Mouse (Mus musculus) forebrain, postnatal 0 days (tissue): ENCODE measurements around the gene Itpa. TPM values are rescaled to one million over a fixed set of nuclear protein-coding genes. Genes with fewer than 3 reads are reported as not detected.

Experiments used
- ATAC-seq: fragments of 200-750 bp; cut with Nextera tagmentation; 2 replicates; pipeline ENCODE4 v1.8.0; 2017; ENCODE audit warnings: mild to moderate bottlenecking, moderate library complexity
- DNase-seq: peaks from one replicate; pipeline ENCODE4 v3.0.0-alpha.2; 2015
- H3K27ac ChIP-seq: fragments of 300-500 bp; sonication (generic); 2 replicates; pipeline ENCODE4 v1.5.1; 2014; ENCODE audit warnings: low read depth, mild to moderate bottlenecking, antibody characterized with exemption, low read length, moderate library complexity, mixed read lengths
- H3K27me3 ChIP-seq: fragments of 300-500 bp; sonication (generic); 2 replicates; pipeline ENCODE4 v1.6.1; 2014; ENCODE audit warnings: mild to moderate bottlenecking, low read length, mixed read lengths; ENCODE audit not compliant: insufficient read depth
- H3K36me3 ChIP-seq: fragments of 300-500 bp; sonication (generic); 2 replicates; pipeline ENCODE4 v1.6.1; 2014; ENCODE audit warnings: mild to moderate bottlenecking, moderate library complexity; ENCODE audit not compliant: insufficient read depth
- H3K4me1 ChIP-seq: fragments of 300-500 bp; sonication (generic); 2 replicates; pipeline ENCODE4 v1.6.1; 2014; ENCODE audit warnings: antibody characterized with exemption; ENCODE audit not compliant: insufficient read depth
- H3K4me2 ChIP-seq: fragments of 300-500 bp; sonication (generic); 2 replicates; pipeline ENCODE4 v1.6.1; 2014; ENCODE audit warnings: low read depth, mild to moderate bottlenecking, moderate library complexity
- H3K4me3 ChIP-seq: fragments of 300-500 bp; sonication (generic); 2 replicates; pipeline ENCODE4 v1.5.1; 2014; ENCODE audit warnings: low read depth, low read length, mixed read lengths
- H3K9ac ChIP-seq: fragments of 300-500 bp; sonication (generic); 2 replicates; pipeline ENCODE4 v1.6.1; 2014; ENCODE audit warnings: mild to moderate bottlenecking
- H3K9me3 ChIP-seq: fragments of 300-500 bp; sonication (generic); 2 replicates; pipeline ENCODE4 v1.6.1; 2016; ENCODE audit warnings: low read length
- CTCF ChIP-seq: sonication (generic); IDR thresholded peaks from 2 replicates; pipeline ENCODE4 v1.5.1; 2016; ENCODE audit warnings: antibody characterized with exemption, control low read depth, low read depth
- WGBS: fragments of 180-500 bp; shearing (Covaris S2); extraction: QIAGEN DNeasy Blood & Tissue Kit; methylation state at CpG from one replicate; pipeline ENCODE4 v1.1.7; 2014; 5-methylcytosine and 5-hydroxymethylcytosine counted together
- polyA plus RNA-seq: library from polyadenylated mRNA; unstranded; fragments of >200 nt; fragmentation: Nextera tagmentation; extraction: Ambion mirVana; gene quantifications from 2 replicates; pipeline ENCODE4 v1.2.1, GENCODE M21; 2015
- total RNA-seq: library from RNA; depleted of rRNA; stranded (reverse); fragments of >200 nt; gene quantifications from 2 replicates; pipeline ENCODE4 v1.2.3, GENCODE M21; 2014; rRNA removed

Itpa gene
- total RNA-seq (151 and 160 TPM in 2 replicates), polyA plus RNA-seq (128 and 145 TPM in 2 replicates)

GRCm38 (mm10) chr2:130667559-130667958 is at the start of gene Itpa:
Itpa (plus strand) TSS chr2:130667610.
- peak; percentile 79 for ATAC-seq
- H3K4me3 ChIP-seq: peak within 1 kb of the TSS; percentile 61

GRCm38 (mm10) chr2:130618972-130619371 is 48.4 kb upstream of the Itpa start:
- no peak overlapping the region for H3K4me3 ChIP-seq
- no peaks in the 10 kb centered on the region for H3K9me3 ChIP-seq
- no peaks in the 10 kb centered on the region for H3K4me1 ChIP-seq
- WGBS: 86% methylated on average over 7 of the region's 7 CpGs
- no peak overlapping the region for H3K4me2 ChIP-seq
- H3K27ac ChIP-seq: no peak overlapping the region
- H3K27me3 ChIP-seq: no peaks in the 10 kb centered on the region
- peaks cover 37% of the 10 kb centered on the region for H3K36me3 ChIP-seq
- TF ChIP-seq CTCF: no peak
- DNase-seq: no peak
- no peak for ATAC-seq
- H3K9ac ChIP-seq: no peak overlapping the region

More at GRCm38 (mm10) chr2:130667559-130667958, at the start of gene Itpa:
- DNase-seq: peak; percentile 93
- Histone ChIP-seq H3K4me1 (peaks cover 16% of the 10 kb centered on the region), H3K27ac (peak within 1 kb of the TSS; percentile 82), H3K9ac (peak within 1 kb of the TSS; percentile 76), H3K4me2 (peak within 1 kb of the TSS; percentile 69), H3K36me3 (peaks cover 11% of the 10 kb centered on the region), H3K9me3 (no peaks in the 10 kb centered on the region), H3K27me3 (no peaks in the 10 kb centered on the region)
- under 1% methylated on average over 31 of the region's 31 CpGs for WGBS
- peak; percentile 81 for TF ChIP-seq CTCF

GRCm38 (mm10) chr2:130628424-130628823 is 39.0 kb upstream of the Itpa start:
- no peaks in the 10 kb centered on the region for H3K9me3 ChIP-seq
- TF ChIP-seq CTCF: peak; percentile 24; the same call in 1 of the 2 replicates
- H3K27me3 ChIP-seq: no peaks in the 10 kb centered on the region
- H3K4me3 ChIP-seq: no peak overlapping the region
- H3K9ac ChIP-seq: no peak overlapping the region
- H3K4me1 ChIP-seq: peaks cover 2% of the 10 kb centered on the region; the same call in 1 of the 2 replicates
- H3K4me2 ChIP-seq: peak overlapping the region; percentile 91
- no peak overlapping the region for H3K27ac ChIP-seq
- ATAC-seq: no peak
- peaks cover 8% of the 10 kb centered on the region; the same call in 1 of the 2 replicates for H3K36me3 ChIP-seq
- 71% methylated on average over 3 of the region's 3 CpGs for WGBS
- no peak for DNase-seq

- H3K36me3 ChIP-seq: peaks cover 13% of the 10 kb centered on the region
- DNase-seq: no peak
Observed at GRCm38 (mm10) chr2:130629080-130629838, 38.2 kb upstream of the Itpa start.

GRCm38 (mm10) chr2:130629839-130630203 is 37.6 kb upstream of the Itpa start, which contains the start of the genes Fastkd5 and Ubox5:
Fastkd5 (minus strand) TSS chr2:130630027.
Ubox5 (minus strand) TSS chr2:130630038.
- no peak for TF ChIP-seq CTCF
- peak; percentile 90 for ATAC-seq

More at GRCm38 (mm10) chr2:130629080-130629838, 38.2 kb upstream of the Itpa start:
- no peak for TF ChIP-seq CTCF
- 3% methylated on average over 37 of the region's 37 CpGs for WGBS
- H3K27me3 ChIP-seq: no peaks in the 10 kb centered on the region
- peak overlapping the region; percentile 91 for H3K4me2 ChIP-seq
- no peaks in the 10 kb centered on the region for H3K9me3 ChIP-seq
- peak; percentile 42 for ATAC-seq
- H3K27ac ChIP-seq: peak overlapping the region; percentile 72
- peak overlapping the region; percentile 88 for H3K9ac ChIP-seq
- H3K4me1 ChIP-seq: peaks cover 2% of the 10 kb centered on the region; the same call in 1 of the 2 replicates
- H3K4me3 ChIP-seq: peak overlapping the region; percentile 79

GRCm38 (mm10) chr2:130632416-130632815 is 35.0 kb upstream of the Itpa start:
- Histone ChIP-seq H3K9ac (no peak overlapping the region), H3K27me3 (peaks cover 6% of the 10 kb centered on the region; the same call in 1 of the 2 replicates), H3K4me3 (no peak overlapping the region), H3K4me2 (no peak overlapping the region), H3K9me3 (no peaks in the 10 kb centered on the region), H3K27ac (no peak overlapping the region), H3K36me3 (peaks cover 28% of the 10 kb centered on the region), H3K4me1 (peaks cover 2% of the 10 kb centered on the region; the same call in 1 of the 2 replicates)
- no peak for TF ChIP-seq CTCF
- ATAC-seq (no peak), DNase-seq (no peak)
- WGBS: 39% methylated on average over 1 of the region's 1 CpGs

More at GRCm38 (mm10) chr2:130629839-130630203, 37.6 kb upstream of the Itpa start, which contains the start of the genes Fastkd5 and Ubox5:
- Histone ChIP-seq H3K4me1 (peaks cover 2% of the 10 kb centered on the region; the same call in 1 of the 2 replicates), H3K9me3 (no peaks in the 10 kb centered on the region), H3K4me3 (peak within 1 kb of the TSS; percentile 79), H3K36me3 (peaks cover 16% of the 10 kb centered on the region), H3K9ac (peak within 1 kb of the TSS; percentile 88), H3K27me3 (no peaks in the 10 kb centered on the region), H3K27ac (peak within 1 kb of the TSS; percentile 72), H3K4me2 (peak within 1 kb of the TSS; percentile 91)
- peak; percentile 90 for DNase-seq
- WGBS: under 1% methylated on average over 25 of the region's 25 CpGs
